Mouse (Mus musculus) liver, adult 2 months (tissue): ENCODE results near the gene Rab26.

ENCODE experiments used
- CTCF ChIP-seq: fragments of 200-500 bp; IDR thresholded peaks from 2 replicates; pipeline ENCODE4 v1.5.1; 2011; ENCODE audit warnings: low read depth, low read length, control low read depth
- POLR2A ChIP-seq: fragments of 200-500 bp; IDR thresholded peaks from 2 replicates; pipeline ENCODE4 v1.6.1; 2011; ENCODE audit warnings: low read length, control low read depth; ENCODE audit not compliant: insufficient read depth; ENCODE audit errors: extremely low read depth

- TF ChIP-seq POLR2A (no peak), CTCF (peak; percentile 20; the same call in 1 of the 2 replicates)
Measured at GRCm38 (mm10) chr17:24538950-24539349, 4.9 kb upstream of the Rab26 start.
